Mouse (Mus musculus): ENCODE results near the gene Etv3.
"Not testable (repeated sequence)": the region's sequence is repeated elsewhere in the genome, so short reads cannot be mapped to it uniquely, and the experiment has no call there.

Etv3 gene

GRCm38 (mm10) chr3:87518425-87518824 lies 6.8 kb upstream of the Etv3 start:
- no peak for DNase-seq (ENCODE audit: extremely low read depth, low read depth)

GRCm38 (mm10) chr3:87521126-87521525 lies 4.1 kb upstream of the Etv3 start:
- no peak for DNase-seq (ENCODE audit: extremely low read depth, low read depth)

- DNase-seq (ENCODE audit: extremely low read depth, low read depth) = no peak
Observed at GRCm38 (mm10) chr3:87521833-87522232, 3.4 kb upstream of the Etv3 start.

GRCm38 (mm10) chr3:87523701-87524100 lies 1.5 kb upstream of the Etv3 start:
- DNase-seq (ENCODE audit: extremely low read depth, low read depth) = no peak

- no peak for DNase-seq (ENCODE audit: extremely low read depth, low read depth)
Observed at GRCm38 (mm10) chr3:87525837-87526570, 797 bp downstream of the Etv3 start.

GRCm38 (mm10) chr3:87527139-87527538 lies 1.9 kb downstream of the Etv3 start:
- no peak for DNase-seq (ENCODE audit: extremely low read depth, low read depth)

GRCm38 (mm10) chr3:87528021-87528420 lies 2.8 kb downstream of the Etv3 start:
- DNase-seq (ENCODE audit: extremely low read depth, low read depth) = no peak

GRCm38 (mm10) chr3:87528841-87529240 lies 3.6 kb downstream of the Etv3 start:
- DNase-seq (ENCODE audit: extremely low read depth, low read depth) = no peak

- peak; percentile 86 for DNase-seq (ENCODE audit: extremely low read depth, low read depth)
Observed at GRCm38 (mm10) chr3:87529568-87529967, 4.4 kb downstream of the Etv3 start.

- no peak for DNase-seq (ENCODE audit: extremely low read depth, low read depth)
Observed at GRCm38 (mm10) chr3:87530234-87530633, 5.0 kb downstream of the Etv3 start.

GRCm38 (mm10) chr3:87533667-87534378 lies 8.6 kb downstream of the Etv3 start:
- DNase-seq (ENCODE audit: extremely low read depth, low read depth) = no peak

- no peak for DNase-seq (ENCODE audit: extremely low read depth, low read depth)
Observed at GRCm38 (mm10) chr3:87538034-87538433, 12.8 kb downstream of the Etv3 start.

- DNase-seq (ENCODE audit: extremely low read depth, low read depth) = no peak
Observed at GRCm38 (mm10) chr3:87540028-87540675, 14.9 kb downstream of the Etv3 start.

- DNase-seq (ENCODE audit: extremely low read depth, low read depth) = no peak
Observed at GRCm38 (mm10) chr3:87540714-87541113, 15.5 kb downstream of the Etv3 start.

GRCm38 (mm10) chr3:87542481-87543215 lies 17.4 kb downstream of the Etv3 start:
- DNase-seq (ENCODE audit: extremely low read depth, low read depth) = no peak

- no peak for DNase-seq (ENCODE audit: extremely low read depth, low read depth)
Observed at GRCm38 (mm10) chr3:87545554-87545953, 20.3 kb downstream of the Etv3 start.

GRCm38 (mm10) chr3:87546291-87546721 lies 21.1 kb downstream of the Etv3 start:
- DNase-seq (ENCODE audit: extremely low read depth, low read depth) = no peak

GRCm38 (mm10) chr3:87549908-87550307 lies 24.7 kb downstream of the Etv3 start:
- no peak for DNase-seq (ENCODE audit: extremely low read depth, low read depth)

GRCm38 (mm10) chr3:87552327-87552726 lies 27.1 kb downstream of the Etv3 start:
- DNase-seq (ENCODE audit: extremely low read depth, low read depth) = no peak

GRCm38 (mm10) chr3:87553196-87553935 lies 28.2 kb downstream of the Etv3 start:
- DNase-seq (ENCODE audit: extremely low read depth, low read depth) = no peak

- DNase-seq (ENCODE audit: extremely low read depth, low read depth) = not testable (repeated sequence)
Observed at GRCm38 (mm10) chr3:87554859-87555258, 29.7 kb downstream of the Etv3 start.
